ENCODE assay signal across 8 mouse cellular contexts in genomic region chr13:12650877-12651176, GRCm38 (mm10).
A peak's percentile ranks its signal among the peaks of the same experiment; 100 is the strongest.
DNase-seq lines count a peak whose midpoint lies in the region; ATAC-seq and TF ChIP-seq lines count a peak whose summit lies in the region.
"Not testable (repeated sequence)": the region's sequence is repeated elsewhere in the genome, so short reads cannot be mapped to it uniquely, and the experiment has no call there.

No protein-coding gene starts in this region.

- DNase-seq in CH12.LX (ENCODE audit: extremely low read depth) = peak; percentile 14
- DNase-seq in heart, postnatal 14 days = peak; percentile 47 to 57
- DNase-seq in kidney, postnatal 36 days = peak; percentile 85 to 87
- DNase-seq in liver, embryonic 13.5 days = peak; percentile 6

- intact Hi-C loops in heart, postnatal 14 days (cut with DNase I) = not testable (repeated sequence)

- TF ChIP-seq EP300 in CH12.LX (IDR thresholded peaks at IDR 0.05; ENCODE audit: low read length) = not testable (repeated sequence)

- not testable (repeated sequence) for H3K27ac ChIP-seq in CH12.LX (ENCODE audit: insufficient read depth, low read depth); forebrain, embryonic 16.5 days (ENCODE audit: low read length); liver, embryonic 13.5 days; stomach, embryonic 15.5 days

- not testable (repeated sequence) for H3K79me2 ChIP-seq in CH12.LX (replicated peaks; ENCODE audit: control insufficient read depth, extremely low read depth, insufficient read depth, poor library complexity, severe bottlenecking); myocyte (ENCODE audit: control insufficient read depth, insufficient read depth)

- not testable (repeated sequence) for TF ChIP-seq CTCF in CH12.LX (conservative IDR thresholded peaks at IDR 0.05 in 1 of 2, IDR thresholded peaks at IDR 0.05 in 1 of 2; ENCODE audit: low read depth in 2 of 2, low read length in 2 of 2)

- H3ac ChIP-seq in myocyte (ENCODE audit: control insufficient read depth, insufficient read length) = not testable (repeated sequence)

- in situ Hi-C loops in CH12.LX (cut with MboI; ENCODE audit: low pct_ligation_motif_present, low pct_unique_long_range_greater_than_20kb, low sequenced_read_pairs) = not testable (repeated sequence)

- dilution Hi-C loops in CH12.LX (cut with MboI; ENCODE audit: extremely low pct_ligation_motif_present, extremely low pct_unique_long_range_greater_than_20kb, low sequenced_read_pairs) = not testable (repeated sequence)

- 0 out of 2 replicates have a peak, but pooled peaks have one; percentile 33 for ATAC-seq in cerebellum, adult (ENCODE audit: insufficient number of reproducible peaks, low FRiP score, low TSS enrichment)
- ATAC-seq in forebrain, embryonic 16.5 days = peak; percentile 81
- peak; percentile 27; the same call in 1 of the 2 replicates for ATAC-seq in liver, embryonic 13.5 days (ENCODE audit: low read depth)
- peak; percentile 66; the same call in 1 of the 2 replicates for ATAC-seq in stomach, embryonic 15.5 days (ENCODE audit: insufficient read depth, low FRiP score, low read depth)

- under 1% methylated on average over 11 of the region's 13 CpGs for WGBS in forebrain, embryonic 16.5 days
- 3% methylated on average over 13 of the region's 13 CpGs for WGBS in liver, embryonic 13.5 days (ENCODE audit: insufficient replicate concordance)
- WGBS in stomach, embryonic 15.5 days = under 1% methylated on average over 13 of the region's 13 CpGs

- H3K9ac ChIP-seq in CH12.LX (ENCODE audit: insufficient read depth, low read depth); liver, embryonic 13.5 days; stomach, embryonic 15.5 days: not testable (repeated sequence)
- H3K9ac ChIP-seq in forebrain, embryonic 16.5 days (replicated peaks; ENCODE audit: low read depth, low read length) = peak overlapping the region; percentile 51

- not testable (repeated sequence) for H3K9me3 ChIP-seq in CH12.LX (replicated peaks; ENCODE audit: low read length); forebrain, embryonic 16.5 days (ENCODE audit: control insufficient read depth, low read length); liver, embryonic 13.5 days (replicated peaks); stomach, embryonic 15.5 days

- not testable (repeated sequence) for TF ChIP-seq POLR2A in CH12.LX (IDR thresholded peaks at IDR 0.05; ENCODE audit: low read depth, low read length); myocyte (IDR thresholded peaks at IDR 0.05; ENCODE audit: insufficient read length, low read depth)

- not testable (repeated sequence) for TF ChIP-seq RAD21 in CH12.LX (IDR thresholded peaks at IDR 0.05; ENCODE audit: low read depth, low read length)

- not testable (repeated sequence) for H3K4me1 ChIP-seq in CH12.LX (ENCODE audit: control insufficient read depth in 1 of 2, insufficient read depth in 2 of 2); forebrain, embryonic 16.5 days (replicated peaks; ENCODE audit: control insufficient read depth, insufficient read depth, low read length); liver, embryonic 13.5 days (replicated peaks); stomach, embryonic 15.5 days

- H3K4me2 ChIP-seq in CH12.LX (ENCODE audit: insufficient read depth, low read depth, poor library complexity, severe bottlenecking) (peak overlapping the region; percentile 51; the same call in 1 of the 2 replicates), myocyte (ENCODE audit: low read depth) (peak overlapping the region; percentile 62)
- H3K4me2 ChIP-seq in forebrain, embryonic 16.5 days (ENCODE audit: low read length) = peak overlapping the region; percentile 47
- H3K4me2 ChIP-seq in liver, embryonic 13.5 days = peak overlapping the region; percentile 59
- peak overlapping the region; percentile 57 for H3K4me2 ChIP-seq in stomach, embryonic 15.5 days

- H3K4me3 ChIP-seq in CH12.LX (replicated peaks in 1 of 3; ENCODE audit: low read depth in 2 of 3, low read length in 2 of 3, poor library complexity in 1 of 3) (peak overlapping the region in 1 of 3 experiments; percentile 63), myocyte (peak overlapping the region; percentile 12)
- peak overlapping the region; percentile 40 for H3K4me3 ChIP-seq in forebrain, embryonic 16.5 days (replicated peaks; ENCODE audit: low read length)
- H3K4me3 ChIP-seq in liver, embryonic 13.5 days (replicated peaks) = peak overlapping the region; percentile 29
- H3K4me3 ChIP-seq in stomach, embryonic 15.5 days (replicated peaks) = peak overlapping the region; percentile 45

- H3K27me3 ChIP-seq in CH12.LX (replicated peaks); forebrain, embryonic 16.5 days (replicated peaks; ENCODE audit: control insufficient read depth, insufficient read depth, low read length); liver, embryonic 13.5 days; myocyte (ENCODE audit: control insufficient read depth, insufficient read depth, insufficient read length); stomach, embryonic 15.5 days (replicated peaks): not testable (repeated sequence)

- not testable (repeated sequence) for H3K36me3 ChIP-seq in CH12.LX (replicated peaks in 1 of 2; ENCODE audit: control insufficient read depth in 1 of 2, insufficient read depth in 1 of 2, low read length in 1 of 2); forebrain, embryonic 16.5 days (ENCODE audit: control insufficient read depth, insufficient read depth); liver, embryonic 13.5 days; myocyte (ENCODE audit: control insufficient read depth, insufficient read depth); stomach, embryonic 15.5 days

Comparison
In these comparisons a context has a peak if more than half of its experiments do, and no peak if none do; other contexts are left out.
1. DNase-seq: peak in every context shown above with its lines; median percentile 86 in kidney, postnatal 36 days; 52 in heart, postnatal 14 days; 14 in CH12.LX; 6 in liver, embryonic 13.5 days.
2. ATAC-seq: peak in every context shown above with its lines; median percentile 81 in forebrain, embryonic 16.5 days; 66 in stomach, embryonic 15.5 days; 33 in cerebellum, adult; 27 in liver, embryonic 13.5 days.